Mouse (Mus musculus): ENCODE data around the gene Ferd3l.

Ferd3l gene

GRCm38 (mm10) chr12:33928331-33929192, at the start of gene Ferd3l:
Ferd3l (plus strand) TSS chr12:33928425.
- no peak for DNase-seq

- DNase-seq: no peak
These were observed 34.3 kb upstream of the Ferd3l start for GRCm38 (mm10) chr12:33893956-33894355.

- DNase-seq: no peak
These were observed 33.6 kb upstream of the Ferd3l start for GRCm38 (mm10) chr12:33894621-33895020.

- DNase-seq: no peak
These were observed 1.5 kb upstream of the Ferd3l start for GRCm38 (mm10) chr12:33926751-33927150.

- DNase-seq: no peak
These were observed 709 bp upstream of the Ferd3l start for GRCm38 (mm10) chr12:33927334-33928098.

- no peak for DNase-seq
These were observed 24.6 kb downstream of the Ferd3l start for GRCm38 (mm10) chr12:33952843-33953242.

GRCm38 (mm10) chr12:33954931-33955565, 26.8 kb downstream of the Ferd3l start:
- no peak for DNase-seq

- DNase-seq: no peak
These were observed 27.5 kb downstream of the Ferd3l start for GRCm38 (mm10) chr12:33955606-33956295.

GRCm38 (mm10) chr12:33956576-33957399, 28.6 kb downstream of the Ferd3l start:
- no peak for DNase-seq

GRCm38 (mm10) chr12:33957400-33958240, 29.4 kb downstream of the Ferd3l start, which contains the start of gene Twist1:
Twist1 (plus strand) TSS chr12:33957671.
- no peak for DNase-seq

- DNase-seq: no peak
These were observed 30.3 kb downstream of the Ferd3l start for GRCm38 (mm10) chr12:33958241-33959194.

GRCm38 (mm10) chr12:33959206-33959605, 31.0 kb downstream of the Ferd3l start:
- DNase-seq: no peak

- DNase-seq: no peak
These were observed 31.6 kb downstream of the Ferd3l start for GRCm38 (mm10) chr12:33959846-33960245.

- DNase-seq: no peak
These were observed 32.8 kb downstream of the Ferd3l start for GRCm38 (mm10) chr12:33961013-33961412.

GRCm38 (mm10) chr12:33962118-33962772, 34.0 kb downstream of the Ferd3l start:
- no peak for DNase-seq

- DNase-seq: no peak
These were observed 34.5 kb downstream of the Ferd3l start for GRCm38 (mm10) chr12:33962773-33963130.

- no peak for DNase-seq
These were observed 35.6 kb downstream of the Ferd3l start for GRCm38 (mm10) chr12:33963671-33964369.

- no peak for DNase-seq
These were observed 36.2 kb downstream of the Ferd3l start for GRCm38 (mm10) chr12:33964427-33964826.

Measured in thymus, postnatal 36 days (tissue).